Mouse (Mus musculus) embryonic facial prominence, embryonic 14.5 days (tissue): ENCODE results near the gene Tipin. TPM values are rescaled to one million over a fixed set of nuclear protein-coding genes. Genes with fewer than 3 reads are reported as not detected.
A peak's percentile ranks its signal among the peaks of the same experiment; 100 is the strongest.

Source experiments
- ATAC-seq: fragments of 200-750 bp; cut with Nextera tagmentation; 2 replicates; pipeline ENCODE4 v1.8.0; 2017; ENCODE audit warnings: low read depth, moderate number of reproducible peaks, moderate TSS enrichment
- DNase-seq: peaks from one replicate; pipeline ENCODE4 v3.0.0-alpha.2; 2015; ENCODE audit warnings: low spot score
- H3K27ac ChIP-seq: fragments of 300-500 bp; sonication (generic); replicated peaks from 2 replicates; pipeline ENCODE4 v1.5.1; 2014; ENCODE audit warnings: low read depth, mild to moderate bottlenecking, low read length, moderate library complexity
- H3K27me3 ChIP-seq: fragments of 300-500 bp; sonication (generic); replicated peaks from 2 replicates; pipeline ENCODE4 v1.6.1; 2014; ENCODE audit warnings: low read length; ENCODE audit not compliant: control insufficient read depth, insufficient read depth
- H3K36me3 ChIP-seq: fragments of 300-500 bp; sonication (generic); 2 replicates; pipeline ENCODE4 v1.6.1; 2014; ENCODE audit warnings: low read length, mixed read lengths; ENCODE audit not compliant: control insufficient read depth, insufficient read depth
- H3K4me1 ChIP-seq: fragments of 300-500 bp; sonication (generic); 2 replicates; pipeline ENCODE4 v1.6.1; 2014; ENCODE audit warnings: antibody characterized with exemption, low read length; ENCODE audit not compliant: control insufficient read depth, insufficient read depth
- H3K4me2 ChIP-seq: fragments of 300-500 bp; sonication (generic); 2 replicates; pipeline ENCODE4 v1.6.1; 2014; ENCODE audit warnings: low read depth, mild to moderate bottlenecking, low read length, moderate library complexity, mixed read lengths
- H3K4me3 ChIP-seq: fragments of 300-500 bp; sonication (generic); 2 replicates; pipeline ENCODE4 v1.5.1; 2014; ENCODE audit warnings: low read depth, mild to moderate bottlenecking, low read length
- H3K9ac ChIP-seq: fragments of 300-500 bp; sonication (generic); 2 replicates; pipeline ENCODE4 v1.6.1; 2014; ENCODE audit warnings: low read depth, mild to moderate bottlenecking, low read length, moderate library complexity, mixed read lengths
- H3K9me3 ChIP-seq: fragments of 300-500 bp; sonication (generic); 2 replicates; pipeline ENCODE4 v1.6.1; 2016; ENCODE audit warnings: low read length; ENCODE audit not compliant: control insufficient read depth
- WGBS: fragments of 180-500 bp; shearing (Covaris S2); extraction: QIAGEN DNeasy Blood & Tissue Kit; methylation state at CpG from one replicate; pipeline ENCODE4 v1.1.7; 2014; 5-methylcytosine and 5-hydroxymethylcytosine counted together
- polyA plus RNA-seq: library from polyadenylated mRNA; unstranded; fragments of >200 nt; fragmentation: Nextera tagmentation; extraction: Ambion mirVana; gene quantifications from 2 replicates; pipeline ENCODE4 v1.2.1, GENCODE M21; 2014

Tipin gene
- polyA plus RNA-seq, result 168 and 218 TPM in 2 replicates

- Histone ChIP-seq H3K4me2 (peak within 1 kb of the TSS; percentile 60), H3K36me3 (no peaks in the 10 kb centered on the region), H3K4me3 (peak within 1 kb of the TSS; percentile 87), H3K4me1 (peaks cover 5% of the 10 kb centered on the region; the same call in 1 of the 2 replicates), H3K9ac (peak within 1 kb of the TSS; percentile 96), H3K27me3 (no peaks in the 10 kb centered on the region), H3K27ac (peak within 1 kb of the TSS; percentile 95), H3K9me3 (no peaks in the 10 kb centered on the region)
- DNase-seq (peak; percentile 97), ATAC-seq (peak; percentile 96)
- 2% methylated on average over 41 of the region's 46 CpGs for WGBS
Measured at GRCm38 (mm10) chr9:64281105-64281780, at the start of gene Tipin. Tipin (plus strand) TSS chr9:64281581.

- peak; percentile 65 for DNase-seq
- H3K36me3 ChIP-seq, result 0 out of 2 replicates have a peak, but pooled peaks cover 6% of the 10 kb centered on the region
- H3K27ac ChIP-seq, result peak overlapping the region; percentile 86
- H3K27me3 ChIP-seq, result no peaks in the 10 kb centered on the region
- peaks cover 29% of the 10 kb centered on the region for H3K4me1 ChIP-seq
- H3K4me3 ChIP-seq, result no peak overlapping the region
- no peaks in the 10 kb centered on the region for H3K9me3 ChIP-seq
- H3K4me2 ChIP-seq, result no peak overlapping the region
- no peak for ATAC-seq
- 52% methylated on average over 3 of the region's 3 CpGs for WGBS
- 0 out of 2 replicates have a peak overlapping the region, but pooled peaks have one; percentile 5 for H3K9ac ChIP-seq
Measured at GRCm38 (mm10) chr9:64231674-64232073, 49.7 kb upstream of the Tipin start.

GRCm38 (mm10) chr9:64232257-64232957, 49.0 kb upstream of the Tipin start:
- peak overlapping the region; percentile 86 for H3K27ac ChIP-seq
- WGBS, result 31% methylated on average over 9 of the region's 9 CpGs
- DNase-seq (peak; percentile 70), ATAC-seq (peak; percentile 64)
- H3K27me3 ChIP-seq, result no peaks in the 10 kb centered on the region
- peaks cover 29% of the 10 kb centered on the region for H3K4me1 ChIP-seq
- H3K4me3 ChIP-seq, result no peak overlapping the region
- H3K4me2 ChIP-seq, result peak overlapping the region; percentile 23; the same call in 1 of the 2 replicates
- H3K9me3 ChIP-seq, result no peaks in the 10 kb centered on the region
- H3K9ac ChIP-seq, result no peak overlapping the region
- H3K36me3 ChIP-seq, result 0 out of 2 replicates have a peak, but pooled peaks cover 6% of the 10 kb centered on the region

GRCm38 (mm10) chr9:64233656-64234055, 47.7 kb upstream of the Tipin start:
- peak overlapping the region; percentile 88 for H3K27ac ChIP-seq
- H3K4me1 ChIP-seq, result peaks cover 29% of the 10 kb centered on the region
- no peak overlapping the region for H3K4me2 ChIP-seq
- no peak overlapping the region for H3K9ac ChIP-seq
- H3K36me3 ChIP-seq, result 0 out of 2 replicates have a peak, but pooled peaks cover 6% of the 10 kb centered on the region
- WGBS, result 20% methylated on average over 5 of the region's 5 CpGs
- DNase-seq, result peak; percentile 93
- H3K4me3 ChIP-seq, result no peak overlapping the region
- H3K27me3 ChIP-seq, result no peaks in the 10 kb centered on the region
- ATAC-seq, result peak; percentile 66
- H3K9me3 ChIP-seq, result no peaks in the 10 kb centered on the region

- ATAC-seq (no peak), DNase-seq (peak; percentile 24)
- 68% methylated on average over 8 of the region's 8 CpGs for WGBS
- Histone ChIP-seq H3K4me2 (no peak within 1 kb of the TSS), H3K9me3 (no peaks in the 10 kb centered on the region), H3K36me3 (0 out of 2 replicates have a peak, but pooled peaks cover 6% of the 10 kb centered on the region), H3K27ac (peak within 1 kb of the TSS; percentile 88), H3K4me1 (peaks cover 29% of the 10 kb centered on the region), H3K9ac (no peak within 1 kb of the TSS), H3K27me3 (no peaks in the 10 kb centered on the region), H3K4me3 (no peak within 1 kb of the TSS)
Measured at GRCm38 (mm10) chr9:64234768-64235435, 46.5 kb upstream of the Tipin start, which contains the start of gene Uchl4. Uchl4 (plus strand) TSS chr9:64235201.

- H3K36me3 ChIP-seq, result 0 out of 2 replicates have a peak, but pooled peaks cover 6% of the 10 kb centered on the region
- peaks cover 25% of the 10 kb centered on the region for H3K4me1 ChIP-seq
- H3K4me2 ChIP-seq, result no peak overlapping the region
- no peak overlapping the region for H3K9ac ChIP-seq
- H3K27ac ChIP-seq, result no peak overlapping the region
- WGBS, result 97% methylated on average over 7 of the region's 7 CpGs
- no peak overlapping the region for H3K4me3 ChIP-seq
- no peaks in the 10 kb centered on the region for H3K27me3 ChIP-seq
- ATAC-seq (no peak), DNase-seq (no peak)
- no peaks in the 10 kb centered on the region for H3K9me3 ChIP-seq
Measured at GRCm38 (mm10) chr9:64236056-64236455, 45.3 kb upstream of the Tipin start.

GRCm38 (mm10) chr9:64240116-64240515, 41.3 kb upstream of the Tipin start:
- Histone ChIP-seq H3K4me2 (no peak overlapping the region), H3K4me1 (no peaks in the 10 kb centered on the region; the same call in 1 of the 2 replicates), H3K9ac (no peak overlapping the region), H3K36me3 (peaks cover 10% of the 10 kb centered on the region; the same call in 1 of the 2 replicates), H3K9me3 (no peaks in the 10 kb centered on the region), H3K27me3 (no peaks in the 10 kb centered on the region), H3K4me3 (no peak overlapping the region), H3K27ac (no peak overlapping the region)
- no peak for DNase-seq
- ATAC-seq, result no peak
- WGBS, result 20% methylated on average over 2 of the region's 2 CpGs

- Histone ChIP-seq H3K27me3 (no peaks in the 10 kb centered on the region), H3K9ac (no peak overlapping the region), H3K9me3 (no peaks in the 10 kb centered on the region), H3K4me2 (no peak overlapping the region; the same call in 1 of the 2 replicates), H3K4me1 (no peaks in the 10 kb centered on the region; the same call in 1 of the 2 replicates), H3K27ac (0 out of 2 replicates have a peak overlapping the region, but pooled peaks have one; percentile 11), H3K36me3 (peaks cover 12% of the 10 kb centered on the region; the same call in 1 of the 2 replicates), H3K4me3 (no peak overlapping the region)
- ATAC-seq, result peak; percentile 26; the same call in 1 of the 2 replicates
- 21% methylated on average over 8 of the region's 8 CpGs for WGBS
- DNase-seq, result peak; percentile 45
Measured at GRCm38 (mm10) chr9:64240681-64241080, 40.7 kb upstream of the Tipin start.
